32 mouse cellular contexts compared by ENCODE assay signal in genomic region chr13:98667316-98667715, GRCm38 (mm10). TPM values are rescaled to one million over a fixed set of nuclear protein-coding genes. Genes with fewer than 3 reads are reported as not detected.
DNase-seq lines count a peak whose midpoint lies in the region; ATAC-seq and TF ChIP-seq lines count a peak whose summit lies in the region.
"Had no signal": no experiment of that assay in that cellular context is flagged by ENCODE, and none has a peak within 500 bp of the region (broad histone marks: within the 10 kb centered on the region; RNA-seq: fewer than 3 reads in every experiment).

No protein-coding gene starts in this region.

- ATAC-seq in kidney, embryonic 14.5 days (ENCODE audit: low FRiP score, low TSS enrichment), result no peak
- peak; percentile 65 for ATAC-seq in Patski
- peak; percentile 88 for ATAC-seq in intestine, embryonic 16.5 days
- ATAC-seq: forebrain, embryonic 13.5 days; liver, postnatal 0 days; lung, postnatal 0 days; midbrain, embryonic 16.5 days had no signal

- CTCF ChIA-PET in Patski (lab: Charles Lee), result no interaction called here

- H3K9ac ChIP-seq in kidney, embryonic 14.5 days (ENCODE audit: low read depth, low read length), result no peak overlapping the region
- no peak overlapping the region for H3K9ac ChIP-seq in intestine, embryonic 16.5 days (ENCODE audit: low read depth, low read length)
- H3K9ac ChIP-seq: embryonic facial prominence, embryonic 13.5 days; forebrain, embryonic 13.5 days; heart, embryonic 13.5 days; hindbrain, embryonic 12.5 days; liver, postnatal 0 days; neural tube, embryonic 13.5 days; stomach, embryonic 15.5 days had no signal

- peak; percentile 73 for DNase-seq in kidney, adult 11 months
- no peak for DNase-seq in Patski (ENCODE audit: low read depth, low spot score)
- peak; percentile 59 to 65 for DNase-seq in kidney, postnatal 36 days
- no peak for DNase-seq in gastrocnemius, postnatal 4 days (ENCODE audit: low spot score in 2 of 2)
- DNase-seq in retina, postnatal 1 day, result no peak
- DNase-seq: adrenal gland, adult 2 months; cerebellum, adult 18-20 months; cerebellum, postnatal 25 days; layer of hippocampus, postnatal 36 days; liver, postnatal 0 days; right cerebral cortex, adult 18-20 months; right cerebral cortex, postnatal 4 days had no signal

- no peak overlapping the region for H3K27ac ChIP-seq in kidney, embryonic 14.5 days (ENCODE audit: low read depth, low read length)
- H3K27ac ChIP-seq in intestine, embryonic 16.5 days (ENCODE audit: low read length), result peak overlapping the region; percentile 18; the same call in 1 of the 2 replicates
- H3K27ac ChIP-seq: embryonic facial prominence, embryonic 13.5 days; forebrain, embryonic 13.5 days; heart, embryonic 13.5 days; hindbrain, embryonic 12.5 days; macrophage; neural tube, embryonic 13.5 days; stomach, embryonic 15.5 days had no signal

- no peak overlapping the region for H3K4me3 ChIP-seq in kidney, embryonic 14.5 days (ENCODE audit: low read length)
- no peak overlapping the region for H3K4me3 ChIP-seq in intestine, embryonic 16.5 days (ENCODE audit: low read length)
- H3K4me3 ChIP-seq: embryonic facial prominence, embryonic 13.5 days; forebrain, embryonic 13.5 days; heart, embryonic 13.5 days; hindbrain, embryonic 12.5 days; myocyte; neural tube, embryonic 13.5 days; stomach, embryonic 15.5 days had no signal

- WGBS in kidney, embryonic 14.5 days, result 84% methylated on average over 3 of the region's 3 CpGs
- WGBS in intestine, embryonic 16.5 days, result 52% methylated on average over 3 of the region's 3 CpGs

- no peaks in the 10 kb centered on the region for H3K27me3 ChIP-seq in kidney, embryonic 14.5 days (ENCODE audit: control insufficient read depth, insufficient read depth, low read length)
- no peaks in the 10 kb centered on the region for H3K27me3 ChIP-seq in Patski
- H3K27me3 ChIP-seq in intestine, embryonic 16.5 days (replicated peaks; ENCODE audit: control insufficient read depth, insufficient read depth, low read length), result no peaks in the 10 kb centered on the region
- H3K27me3 ChIP-seq: embryonic facial prominence, embryonic 13.5 days; forebrain, embryonic 13.5 days; heart, embryonic 13.5 days; hindbrain, embryonic 12.5 days; neural tube, embryonic 13.5 days; stomach, embryonic 15.5 days had no signal

- in situ Hi-C loops in Patski (cut with MboI; ENCODE audit: low pct_unique_long_range_greater_than_20kb), result no loop called here

- H3K4me2 ChIP-seq in kidney, embryonic 14.5 days (replicated peaks; ENCODE audit: low read depth, low read length), result no peak overlapping the region
- no peak overlapping the region for H3K4me2 ChIP-seq in intestine, embryonic 16.5 days (ENCODE audit: low read depth, low read length)
- H3K4me2 ChIP-seq: embryonic facial prominence, embryonic 13.5 days; forebrain, embryonic 13.5 days; heart, embryonic 13.5 days; hindbrain, embryonic 12.5 days; neural tube, embryonic 13.5 days; stomach, embryonic 15.5 days had no signal

- POLR2A ChIA-PET in Patski (lab: Charles Lee), result interaction anchor here (0.6 kb wide), 1 partner anchor 28 kb away, joined by 3 read pairs; no protein-coding TSS in a partner anchor

- no peaks in the 10 kb centered on the region for H3K4me1 ChIP-seq in kidney, embryonic 14.5 days (ENCODE audit: control insufficient read depth, insufficient read depth, low read length)
- H3K4me1 ChIP-seq in intestine, embryonic 16.5 days (ENCODE audit: control insufficient read depth, insufficient read depth, low read length), result peaks cover 7% of the 10 kb centered on the region; the same call in 1 of the 2 replicates
- H3K4me1 ChIP-seq: forebrain, embryonic 13.5 days; hindbrain, embryonic 12.5 days; neural tube, embryonic 13.5 days; stomach, embryonic 15.5 days had no signal

- no peaks in the 10 kb centered on the region for H3K9me3 ChIP-seq in kidney, embryonic 14.5 days (ENCODE audit: control insufficient read depth, low read length)
- no peaks in the 10 kb centered on the region for H3K9me3 ChIP-seq in intestine, embryonic 16.5 days (ENCODE audit: control insufficient read depth, low read length)
- H3K9me3 ChIP-seq: forebrain, embryonic 13.5 days; hindbrain, embryonic 12.5 days; neural tube, embryonic 13.5 days; stomach, embryonic 15.5 days had no signal

- H3K36me3 ChIP-seq in kidney, embryonic 14.5 days (ENCODE audit: control insufficient read depth, insufficient read depth, low read length), result no peaks in the 10 kb centered on the region
- H3K36me3 ChIP-seq in intestine, embryonic 16.5 days (ENCODE audit: control insufficient read depth, insufficient read depth, low read length), result no peaks in the 10 kb centered on the region
- H3K36me3 ChIP-seq: embryonic facial prominence, embryonic 13.5 days; heart, embryonic 13.5 days; hindbrain, embryonic 12.5 days; neural tube, embryonic 13.5 days; stomach, embryonic 15.5 days had no signal

- TF ChIP-seq CTCF in Patski (IDR thresholded peaks at IDR 0.05), result no peak

RNA-seq across cellular contexts. Expression of gene Tmem171, which starts 27.3 kb away (rescaled TPM):
- 3.6 and 4.3 TPM in 2 replicates for polyA plus RNA-seq in kidney, embryonic 14.5 days (2014; fragmentation: Nextera tagmentation; extraction: Ambion mirVana)
- polyA plus RNA-seq in Patski (2021), result 116 TPM
- 36.4 and 43.2 TPM in 2 replicates for polyA plus RNA-seq in intestine, embryonic 16.5 days (2015; fragmentation: Nextera tagmentation; extraction: Ambion mirVana)
- not detected for total RNA-seq in gastrocnemius, postnatal 4 days (2021)
- total RNA-seq: ES-E14; granulocyte monocyte progenitor cell, adult 5-6 weeks; liver, adult 2 months had no signal
- polyA plus RNA-seq: forebrain, embryonic 13.5 days; limb, embryonic 11.5 days; midbrain, embryonic 16.5 days; neural tube, embryonic 13.5 days had no signal

RNA-seq across cellular contexts. Expression of gene Tmem174, which starts 30.1 kb away (rescaled TPM):
- polyA plus RNA-seq in kidney, embryonic 14.5 days (2014; fragmentation: Nextera tagmentation; extraction: Ambion mirVana), result 4.4 and 9.3 TPM in 2 replicates
- polyA plus RNA-seq in Patski (2021), result not detected
- polyA plus RNA-seq in intestine, embryonic 16.5 days (2015; fragmentation: Nextera tagmentation; extraction: Ambion mirVana), result 0.07 and 0.10 TPM in 2 replicates
- not detected for total RNA-seq in gastrocnemius, postnatal 4 days (2021)
- total RNA-seq: adrenal gland, adult 2 months; ES-E14; gastrocnemius, adult 8-10 months; granulocyte monocyte progenitor cell, adult 5-6 weeks; heart, postnatal 25 days; left cerebral cortex, postnatal 10 days; liver, adult 2 months had no signal
- polyA plus RNA-seq: adrenal gland, adult 2 months; embryonic facial prominence, embryonic 13.5 days; forebrain, embryonic 13.5 days; heart, embryonic 13.5 days; hindbrain, embryonic 12.5 days; limb, embryonic 11.5 days; liver, adult 2 months; liver, postnatal 0 days; macrophage; midbrain, embryonic 16.5 days; myocyte; neural tube, embryonic 13.5 days; stomach, embryonic 15.5 days; thymus, postnatal 0 days had no signal

Comparison
In these comparisons a context has a peak if more than half of its experiments do, and no peak if none do; other contexts are left out.
1. DNase-seq: peak in kidney, adult 11 months (single experiment) and kidney, postnatal 36 days (2 of 2); none in Patski (single experiment), gastrocnemius, postnatal 4 days (0 of 2) and retina, postnatal 1 day (single experiment).